Mouse (Mus musculus): ENCODE data around the gene Akt1. TPM values are rescaled to one million over a fixed set of nuclear protein-coding genes. Genes with fewer than 3 reads are reported as not detected.
A peak's percentile ranks its signal among the peaks of the same experiment; 100 is the strongest.

The Akt1 gene
- 31.5 and 38.8 TPM in 2 replicates for polyA plus RNA-seq (2012; ENCODE audit: insufficient read depth, insufficient read length, missing spikeins)

DNA sequence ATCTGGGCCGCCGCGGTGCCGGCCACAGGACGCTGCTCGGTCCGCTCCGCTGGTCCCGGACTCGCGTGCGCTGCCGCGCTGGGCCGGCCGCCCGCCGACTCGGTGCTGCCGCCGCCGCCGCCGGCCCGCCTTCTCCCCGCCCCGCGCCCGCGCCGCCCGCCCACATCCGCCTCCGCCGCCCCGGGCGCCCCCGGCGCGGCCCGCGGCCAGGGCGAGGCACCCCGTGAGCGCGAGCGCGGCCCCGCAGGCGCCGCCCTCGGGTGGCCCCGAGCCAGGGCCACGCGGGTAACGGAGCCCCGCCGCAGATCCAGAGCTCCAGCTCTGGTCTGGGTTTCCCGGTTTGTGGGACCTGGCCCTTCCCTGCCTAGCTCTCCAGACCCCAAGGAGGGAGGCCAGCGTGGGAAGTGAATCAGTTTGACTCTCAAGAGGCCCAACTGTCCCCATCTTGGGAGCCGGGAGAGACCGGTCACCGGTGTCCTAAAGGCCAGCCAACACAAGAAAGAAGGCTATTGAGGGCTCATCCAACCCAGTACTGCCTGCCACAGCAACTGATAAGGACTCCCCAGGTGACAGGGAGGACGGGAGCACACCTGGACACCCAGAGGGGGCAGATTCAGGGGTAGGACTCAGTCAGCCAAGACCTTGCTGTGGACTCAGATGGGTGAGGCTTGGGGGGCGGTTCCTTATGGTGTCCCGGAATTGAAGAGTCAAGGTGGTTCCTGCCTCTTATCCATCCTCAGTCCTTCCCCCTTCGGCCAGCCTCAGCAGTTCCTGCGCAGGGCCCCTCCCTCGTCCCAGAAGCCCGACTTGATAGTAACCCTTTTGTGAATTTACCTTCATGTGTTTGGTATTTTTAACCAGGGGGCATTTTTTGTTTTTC, at the start of gene Akt1:
Gene Akt1, minus strand, starts transcription at position 753 of the 880 bp plus-strand sequence.
- Histone ChIP-seq H3K4me1 (ENCODE audit: control insufficient read depth, insufficient read depth, insufficient read length, low read length) (peaks cover 32% of the 10 kb centered on the region), H3K4me3 (ENCODE audit: insufficient read depth, low read depth, low read length) (peak within 1 kb of the TSS; percentile 93), H3K27ac (replicated peaks; ENCODE audit: low read depth, low read length) (peak within 1 kb of the TSS; percentile 88)

DNA sequence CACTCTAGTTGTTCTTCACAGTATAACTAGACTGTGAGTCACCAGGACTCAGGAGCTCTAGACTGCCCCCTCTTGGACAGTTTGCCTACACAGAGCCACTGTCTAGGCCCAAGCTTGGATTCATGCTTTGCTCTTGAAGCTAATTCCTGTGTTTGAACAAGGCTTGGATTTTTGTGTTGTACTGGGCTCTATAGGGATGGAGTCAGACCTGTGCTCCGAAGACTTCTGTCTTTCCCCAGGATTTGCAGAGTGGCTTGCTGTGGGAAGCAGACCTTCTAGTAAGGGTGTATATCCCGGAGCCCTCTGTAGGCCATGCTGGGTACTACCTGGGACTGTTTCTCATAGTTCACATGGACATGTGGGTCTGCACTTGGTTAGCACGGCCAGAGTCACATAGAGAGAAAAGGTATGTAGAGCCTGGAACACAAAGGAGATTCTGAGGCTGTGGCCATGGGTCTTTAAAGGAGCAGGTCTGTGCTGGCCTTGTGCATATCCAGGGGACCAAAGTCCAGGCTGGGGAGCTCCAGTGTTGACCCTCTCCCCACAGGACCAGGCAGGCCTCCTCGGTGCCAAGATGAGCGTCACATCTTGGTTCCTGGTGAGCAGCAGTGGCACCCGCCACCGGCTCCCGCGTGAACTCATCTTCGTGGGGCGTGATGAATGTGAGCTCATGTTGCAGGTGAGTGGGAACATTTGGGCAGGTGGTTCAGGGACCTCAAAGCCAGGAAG, 49.6 kb upstream of the Akt1 start:
- Histone ChIP-seq H3K4me1 (ENCODE audit: control insufficient read depth, insufficient read depth, insufficient read length, low read length) (peaks cover 4% of the 10 kb centered on the region; the same call in 1 of the 2 replicates), H3K4me3 (ENCODE audit: insufficient read depth, low read depth, low read length) (no peak overlapping the region), H3K27ac (replicated peaks; ENCODE audit: low read depth, low read length) (no peak overlapping the region)

DNA sequence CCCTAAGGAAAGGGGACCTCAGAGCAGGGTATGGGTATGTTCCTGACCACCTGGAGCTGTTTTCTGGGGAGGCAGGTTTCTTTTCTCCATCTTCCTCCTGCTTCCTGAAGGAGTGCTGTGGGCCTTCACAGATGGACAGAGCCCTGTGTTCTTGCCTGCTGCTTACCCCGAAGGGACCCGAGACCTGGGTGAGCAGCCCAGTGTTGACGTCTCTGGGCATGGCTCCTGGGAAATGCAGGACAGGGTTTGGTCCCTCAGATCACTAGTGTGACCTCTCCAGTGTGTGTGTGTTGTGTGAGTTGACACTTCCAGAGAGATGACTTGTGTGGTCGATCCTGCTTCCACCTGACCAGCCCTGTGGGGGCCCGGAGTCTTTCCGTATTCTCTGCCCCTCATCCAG, 48.8 kb upstream of the Akt1 start:
- no peak overlapping the region for H3K4me3 ChIP-seq (ENCODE audit: insufficient read depth, low read depth, low read length)
- H3K4me1 ChIP-seq (ENCODE audit: control insufficient read depth, insufficient read depth, insufficient read length, low read length): peaks cover 4% of the 10 kb centered on the region; the same call in 1 of the 2 replicates
- no peak overlapping the region for H3K27ac ChIP-seq (replicated peaks; ENCODE audit: low read depth, low read length)

DNA sequence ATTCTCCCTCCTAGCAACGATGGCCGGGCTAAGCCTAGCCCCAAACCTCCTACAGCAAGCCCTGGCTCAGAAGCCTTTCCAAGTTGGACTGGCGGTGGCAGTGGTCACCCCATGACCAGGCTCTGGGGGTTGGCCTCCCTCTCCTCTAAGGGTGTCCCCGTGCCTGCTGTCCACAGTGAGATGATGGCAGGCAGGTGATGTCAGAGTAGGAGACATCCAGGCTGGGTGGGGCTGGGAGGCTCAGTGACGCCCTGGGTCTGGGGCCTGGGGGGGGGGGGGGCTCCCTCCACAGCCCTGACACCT, 48.3 kb upstream of the Akt1 start:
- no peak overlapping the region for H3K27ac ChIP-seq (replicated peaks; ENCODE audit: low read depth, low read length)
- H3K4me1 ChIP-seq (ENCODE audit: control insufficient read depth, insufficient read depth, insufficient read length, low read length): peaks cover 4% of the 10 kb centered on the region; the same call in 1 of the 2 replicates
- H3K4me3 ChIP-seq (ENCODE audit: insufficient read depth, low read depth, low read length): peak overlapping the region; percentile 68

DNA sequence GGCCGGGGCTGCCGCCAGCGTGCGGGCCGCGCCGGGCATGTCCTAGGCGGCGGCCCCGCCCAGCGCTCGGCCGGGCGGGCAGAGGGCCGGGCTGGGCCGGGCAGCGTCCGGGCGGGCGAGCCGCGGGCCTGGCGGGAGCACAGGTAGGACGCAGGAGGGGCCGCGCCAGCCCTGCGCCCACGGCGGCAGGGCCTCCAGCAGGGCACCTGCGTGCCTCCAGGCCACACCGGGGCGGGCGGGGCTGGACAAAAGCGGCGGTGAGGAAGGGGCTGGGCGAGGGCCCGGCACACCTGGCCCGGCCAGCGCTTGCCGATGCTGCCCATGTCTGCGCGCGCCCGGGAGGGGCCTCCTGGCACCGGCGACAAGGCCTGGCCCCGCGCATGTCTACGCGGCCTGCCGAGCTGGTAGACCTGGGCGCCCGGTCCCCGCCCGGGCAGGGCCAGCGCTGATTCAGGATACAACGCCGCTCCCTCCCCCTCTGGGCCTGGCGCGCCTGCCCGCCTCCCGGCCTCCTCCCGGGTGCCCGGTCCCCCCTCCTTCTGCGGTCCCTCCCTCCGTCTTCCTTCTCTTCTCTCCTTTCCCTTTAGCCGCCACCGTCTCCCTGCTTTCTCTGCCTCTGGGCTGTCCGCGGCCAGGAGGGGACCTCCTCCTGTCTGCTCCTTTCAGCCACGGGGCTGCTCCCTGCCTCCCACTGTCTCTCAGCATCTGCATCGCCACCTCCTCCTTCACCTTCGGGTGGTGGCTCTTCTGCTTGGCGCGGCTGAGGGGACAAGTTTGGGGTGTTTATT, 47.8 kb upstream of the Akt1 start:
- Histone ChIP-seq H3K4me3 (ENCODE audit: insufficient read depth, low read depth, low read length) (peak overlapping the region; percentile 68), H3K27ac (replicated peaks; ENCODE audit: low read depth, low read length) (no peak overlapping the region), H3K4me1 (ENCODE audit: control insufficient read depth, insufficient read depth, insufficient read length, low read length) (peaks cover 4% of the 10 kb centered on the region; the same call in 1 of the 2 replicates)

DNA sequence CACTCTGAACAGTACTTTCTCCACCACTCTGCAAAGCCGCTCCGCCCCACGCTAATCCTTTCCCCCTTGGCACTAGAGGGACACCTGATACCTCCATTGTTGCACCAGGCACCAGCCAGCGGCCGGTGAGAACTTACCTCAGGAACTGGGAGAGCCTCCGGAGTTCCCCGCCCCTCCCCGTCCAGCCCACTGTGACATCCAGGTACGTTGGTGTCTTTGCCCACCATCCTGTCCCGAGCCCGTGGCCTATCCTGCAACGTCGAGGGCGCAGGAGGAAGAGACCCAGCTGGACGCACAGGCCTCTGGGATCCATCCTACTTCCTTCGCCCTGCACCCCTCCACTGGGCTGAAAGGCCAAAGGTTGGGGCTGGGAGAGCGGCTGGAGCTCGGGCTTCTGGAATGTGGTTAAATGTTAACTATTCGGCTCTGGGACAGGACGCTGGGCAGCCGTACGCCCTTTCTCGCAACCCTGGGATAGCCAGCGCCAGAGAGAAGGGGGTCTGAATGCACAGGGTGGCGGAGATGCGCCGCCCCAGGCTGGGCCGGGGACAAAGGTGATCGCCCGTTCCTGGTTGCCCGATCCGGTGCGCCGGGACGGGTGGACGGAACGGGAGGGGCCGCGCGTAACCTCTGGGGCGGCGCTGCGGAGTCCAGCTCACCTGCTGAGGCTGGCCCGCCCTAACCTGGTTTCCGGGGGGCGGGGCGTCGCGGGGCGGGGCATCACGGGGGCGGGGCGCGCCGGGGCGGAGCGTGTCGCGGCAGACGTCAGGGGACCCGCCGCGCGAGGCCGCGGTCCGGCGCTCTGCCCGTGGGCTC, 46.9 kb upstream of the Akt1 start:
- no peak overlapping the region for H3K27ac ChIP-seq (replicated peaks; ENCODE audit: low read depth, low read length)

DNA sequence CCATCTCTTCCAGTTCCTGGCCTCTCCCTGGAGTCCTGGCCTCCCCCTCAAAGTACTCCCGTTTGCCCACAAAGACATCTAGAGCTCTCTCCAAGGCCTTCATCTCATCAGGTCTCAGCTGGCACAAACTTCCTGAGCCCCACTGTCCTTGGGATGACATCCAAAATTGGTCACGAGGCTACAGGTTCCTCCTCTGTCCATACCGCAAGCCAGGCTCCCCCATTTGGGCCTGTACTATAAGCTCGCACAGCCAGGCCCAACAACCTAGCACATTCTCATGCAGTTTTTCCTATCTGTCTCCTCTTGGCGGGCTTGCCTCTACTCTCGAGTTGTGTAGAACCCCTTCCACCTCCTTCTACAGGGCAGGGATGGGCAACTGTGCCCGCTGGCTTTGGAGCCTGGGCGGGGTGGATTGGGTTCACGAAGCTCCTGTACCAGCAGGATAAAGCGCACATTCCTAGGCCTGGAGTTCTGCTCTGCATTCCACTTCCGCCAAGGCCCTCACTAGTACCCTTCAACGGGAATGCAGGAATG, 46.3 kb upstream of the Akt1 start:
- peaks cover 4% of the 10 kb centered on the region; the same call in 1 of the 2 replicates for H3K4me1 ChIP-seq (ENCODE audit: control insufficient read depth, insufficient read depth, insufficient read length, low read length)
- no peak overlapping the region for H3K4me3 ChIP-seq (ENCODE audit: insufficient read depth, low read depth, low read length)
- H3K27ac ChIP-seq (replicated peaks; ENCODE audit: low read depth, low read length): no peak overlapping the region

More for the DNA sequence above, 46.9 kb upstream of the Akt1 start:
- Histone ChIP-seq H3K4me1 (ENCODE audit: control insufficient read depth, insufficient read depth, insufficient read length, low read length) (peaks cover 4% of the 10 kb centered on the region; the same call in 1 of the 2 replicates), H3K4me3 (ENCODE audit: insufficient read depth, low read depth, low read length) (peak overlapping the region; percentile 68)

DNA sequence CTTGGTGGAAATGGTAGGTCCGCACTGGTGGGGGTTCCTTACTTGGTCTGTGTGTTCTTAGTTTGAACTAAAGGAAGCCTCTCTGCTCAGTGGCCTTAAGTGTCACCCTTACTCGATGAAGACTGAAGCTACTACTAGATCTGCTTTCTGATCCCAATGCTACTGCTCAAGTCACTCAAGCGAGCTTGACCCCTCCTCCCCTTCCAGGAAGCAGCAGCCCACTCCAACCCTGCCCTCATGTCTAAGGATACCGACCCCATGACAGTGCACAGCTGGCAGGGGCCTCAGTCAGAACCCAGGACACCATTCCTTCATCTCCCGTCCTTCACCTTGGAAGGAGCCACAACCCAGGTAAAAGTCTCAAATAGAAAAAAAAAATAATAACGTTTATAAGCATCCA, 45.5 kb upstream of the Akt1 start, which contains the start of gene Cep170b:
Gene Cep170b, plus strand, starts transcription at position 240 of the 400 bp plus-strand sequence.
- Histone ChIP-seq H3K27ac (replicated peaks; ENCODE audit: low read depth, low read length) (no peak within 1 kb of the TSS), H3K4me3 (ENCODE audit: insufficient read depth, low read depth, low read length) (no peak within 1 kb of the TSS), H3K4me1 (ENCODE audit: control insufficient read depth, insufficient read depth, insufficient read length, low read length) (peaks cover 4% of the 10 kb centered on the region; the same call in 1 of the 2 replicates)

DNA sequence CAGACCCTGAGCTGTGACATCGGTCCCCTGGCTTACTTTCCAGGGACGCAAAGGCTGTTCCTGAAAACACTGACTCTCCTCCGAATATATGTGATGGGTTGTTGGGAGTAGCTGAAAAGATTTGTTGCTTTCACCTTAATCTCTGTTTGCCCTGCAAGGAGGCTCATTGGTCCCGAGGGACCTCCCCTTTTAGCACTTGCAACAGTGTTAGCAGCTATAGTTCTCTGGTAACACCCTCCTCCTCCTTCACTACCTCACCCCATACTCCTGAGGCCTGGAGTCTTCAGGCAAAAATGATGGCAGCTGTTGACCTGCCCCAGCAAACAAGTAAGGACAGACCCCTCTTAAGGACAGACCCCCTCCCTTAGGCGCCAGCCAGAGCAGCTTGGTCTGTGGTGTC, 44.3 kb upstream of the Akt1 start:
- Histone ChIP-seq H3K4me1 (ENCODE audit: control insufficient read depth, insufficient read depth, insufficient read length, low read length) (peaks cover 4% of the 10 kb centered on the region; the same call in 1 of the 2 replicates), H3K4me3 (ENCODE audit: insufficient read depth, low read depth, low read length) (no peak overlapping the region), H3K27ac (replicated peaks; ENCODE audit: low read depth, low read length) (no peak overlapping the region)

DNA sequence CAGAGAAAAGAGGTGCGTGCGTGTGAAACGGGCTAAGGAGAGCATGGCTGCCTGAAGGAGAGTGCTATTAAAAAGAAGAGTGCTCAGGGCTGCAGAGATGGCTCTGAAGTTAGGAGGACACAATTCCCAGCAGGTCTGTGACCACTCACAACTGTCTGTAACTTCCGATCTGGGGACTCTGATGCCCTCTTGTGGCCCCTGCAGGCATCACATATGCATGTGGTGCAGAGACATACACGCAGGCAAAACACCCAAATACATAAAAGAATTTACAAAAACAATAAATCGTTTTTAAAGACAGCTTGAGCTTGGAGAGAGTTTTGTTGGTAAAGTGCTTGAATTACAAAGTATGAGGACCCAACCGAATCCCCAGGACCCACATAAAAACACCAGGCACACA, 42.5 kb upstream of the Akt1 start:
- H3K4me3 ChIP-seq (ENCODE audit: insufficient read depth, low read depth, low read length): no peak overlapping the region
- no peaks in the 10 kb centered on the region for H3K4me1 ChIP-seq (ENCODE audit: control insufficient read depth, insufficient read depth, insufficient read length, low read length)
- H3K27ac ChIP-seq (replicated peaks; ENCODE audit: low read depth, low read length): no peak overlapping the region

DNA sequence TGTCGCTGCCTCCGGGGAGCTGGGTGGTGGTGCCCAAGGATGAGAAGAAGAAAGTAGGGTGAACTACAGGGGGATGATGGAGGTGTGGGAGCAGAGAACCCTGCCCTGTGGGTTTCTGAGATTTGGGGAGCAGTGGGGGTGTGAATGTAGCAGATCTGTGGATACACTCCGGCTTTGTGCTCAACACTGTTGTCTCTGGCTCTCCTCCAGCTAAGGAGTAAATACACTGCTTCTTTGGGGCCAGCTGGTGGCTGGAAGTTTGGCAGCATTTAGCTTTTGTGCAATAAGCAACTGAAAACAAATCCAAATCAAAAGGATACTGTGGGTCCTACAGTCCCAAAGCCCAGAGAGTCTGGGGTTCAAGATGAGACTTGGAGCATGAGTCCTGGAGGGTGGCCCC, 39.3 kb upstream of the Akt1 start:
- Histone ChIP-seq H3K27ac (replicated peaks; ENCODE audit: low read depth, low read length) (no peak overlapping the region), H3K4me1 (ENCODE audit: control insufficient read depth, insufficient read depth, insufficient read length, low read length) (no peaks in the 10 kb centered on the region), H3K4me3 (ENCODE audit: insufficient read depth, low read depth, low read length) (no peak overlapping the region)

DNA sequence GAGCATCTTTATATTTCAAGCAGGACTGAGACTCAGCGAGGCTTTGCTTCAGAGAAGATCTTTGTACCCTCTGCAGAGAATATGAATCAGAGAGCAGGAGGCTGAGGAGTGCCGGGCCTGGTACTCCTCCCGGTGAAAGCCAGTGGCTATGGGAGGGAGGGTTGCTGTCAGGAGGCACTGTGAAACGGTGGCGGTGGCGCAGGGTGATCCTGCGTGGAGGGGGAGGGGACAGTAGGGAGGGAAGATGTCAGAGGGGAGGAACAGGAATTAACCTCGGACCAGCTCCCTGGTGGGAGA, 32.8 kb upstream of the Akt1 start:
- H3K4me1 ChIP-seq (ENCODE audit: control insufficient read depth, insufficient read depth, insufficient read length, low read length): no peaks in the 10 kb centered on the region
- no peak overlapping the region for H3K27ac ChIP-seq (replicated peaks; ENCODE audit: low read depth, low read length)
- H3K4me3 ChIP-seq (ENCODE audit: insufficient read depth, low read depth, low read length): no peak overlapping the region

DNA sequence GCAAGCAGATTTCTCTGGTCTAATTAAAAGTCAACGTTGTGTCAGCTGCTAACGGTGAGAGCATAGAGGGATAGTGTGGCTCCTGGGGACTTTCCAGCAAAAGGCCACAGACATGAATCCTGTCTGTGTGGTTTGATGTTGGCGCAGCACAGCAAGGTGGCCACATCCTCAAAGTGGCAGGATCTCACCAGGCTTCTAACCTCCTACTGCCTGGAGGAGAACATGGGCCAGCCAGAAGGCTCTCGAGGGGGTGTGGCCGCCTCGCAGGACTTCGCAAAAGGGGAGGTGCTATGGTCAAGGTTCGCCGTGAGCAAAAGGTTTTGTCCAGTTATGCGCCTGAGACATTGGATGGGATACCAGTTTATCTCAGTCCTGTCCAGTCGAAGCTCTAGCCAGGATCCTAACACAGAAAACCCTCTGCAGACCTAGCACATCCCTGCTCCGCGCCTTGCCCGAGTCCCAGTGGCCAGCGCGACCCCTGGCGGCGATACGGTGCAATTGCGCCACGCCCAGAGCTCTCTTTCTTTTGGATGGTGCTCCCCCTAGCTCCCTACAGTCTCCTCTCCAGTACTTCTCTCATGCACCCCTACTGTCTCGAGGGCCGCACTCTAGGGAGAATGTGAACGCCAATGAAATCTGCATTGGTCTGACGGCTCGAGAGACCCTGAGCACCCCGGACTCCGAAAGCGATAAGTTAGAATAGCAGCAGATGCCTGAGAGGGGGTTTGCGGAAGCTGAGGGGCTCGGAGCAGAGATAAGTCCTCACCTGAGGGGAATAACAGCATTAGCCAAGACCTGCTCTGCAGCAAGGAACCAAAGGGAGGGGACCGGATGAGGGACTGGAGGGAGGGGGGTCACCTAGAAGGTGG, 32.3 kb upstream of the Akt1 start:
- Histone ChIP-seq H3K4me3 (ENCODE audit: insufficient read depth, low read depth, low read length) (no peak overlapping the region; the same call in 1 of the 2 replicates), H3K27ac (replicated peaks; ENCODE audit: low read depth, low read length) (no peak overlapping the region), H3K4me1 (ENCODE audit: control insufficient read depth, insufficient read depth, insufficient read length, low read length) (no peaks in the 10 kb centered on the region)
